Mouse (Mus musculus) frontal cortex, postnatal 14 days (tissue): Measurements from ENCODE around the gene Apmap.
"Not testable (repeated sequence)": the region's sequence is repeated elsewhere in the genome, so short reads cannot be mapped to it uniquely, and the experiment has no call there.

Source experiments
- DNase-seq, 2 experiments: peaks; one replicate each; pipeline ENCODE4 v3.0.0; 2022; ENCODE audit warnings: low spot score in 2 of 2

Apmap gene

DNA sequence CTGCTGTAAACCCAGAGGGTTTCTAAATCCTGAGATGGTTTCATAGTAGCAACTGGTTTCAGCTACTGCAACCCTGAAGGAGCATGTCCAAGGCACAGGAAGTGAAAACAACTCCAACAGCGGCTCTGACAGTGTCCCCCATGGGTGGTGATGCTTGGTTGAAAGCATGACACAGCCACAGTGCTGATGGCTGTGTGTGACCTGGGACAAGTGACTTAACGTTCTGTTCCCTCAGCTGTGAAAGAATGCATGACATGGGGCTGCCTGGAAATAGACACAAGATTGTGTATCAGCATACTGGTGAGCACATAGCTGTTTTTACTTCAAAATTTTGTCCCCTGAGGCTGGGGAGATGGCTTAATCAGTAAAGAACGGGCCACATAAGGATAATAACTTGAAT lies 13.3 kb upstream of the Apmap start:
- no peak for DNase-seq

DNA sequence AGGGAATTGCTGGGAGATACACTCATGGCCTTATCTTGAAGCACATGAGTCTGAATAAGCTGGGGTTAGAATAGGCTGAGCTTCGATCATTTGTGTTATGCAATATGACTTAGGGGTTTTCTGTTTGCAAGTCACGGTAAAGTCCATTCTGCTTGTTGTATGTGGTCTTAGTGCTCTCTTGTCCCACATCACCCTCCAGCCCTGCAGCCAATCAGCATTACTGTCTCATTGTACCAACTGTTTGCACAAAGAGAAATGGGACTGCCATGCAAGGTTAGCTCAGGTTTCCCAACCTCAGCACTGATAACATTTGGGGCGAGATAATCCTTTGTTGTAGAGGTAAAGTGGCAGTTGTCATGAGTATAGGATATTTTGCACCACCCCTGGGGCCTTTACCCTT lies 1.7 kb upstream of the Apmap start:
- no peak for DNase-seq

DNA sequence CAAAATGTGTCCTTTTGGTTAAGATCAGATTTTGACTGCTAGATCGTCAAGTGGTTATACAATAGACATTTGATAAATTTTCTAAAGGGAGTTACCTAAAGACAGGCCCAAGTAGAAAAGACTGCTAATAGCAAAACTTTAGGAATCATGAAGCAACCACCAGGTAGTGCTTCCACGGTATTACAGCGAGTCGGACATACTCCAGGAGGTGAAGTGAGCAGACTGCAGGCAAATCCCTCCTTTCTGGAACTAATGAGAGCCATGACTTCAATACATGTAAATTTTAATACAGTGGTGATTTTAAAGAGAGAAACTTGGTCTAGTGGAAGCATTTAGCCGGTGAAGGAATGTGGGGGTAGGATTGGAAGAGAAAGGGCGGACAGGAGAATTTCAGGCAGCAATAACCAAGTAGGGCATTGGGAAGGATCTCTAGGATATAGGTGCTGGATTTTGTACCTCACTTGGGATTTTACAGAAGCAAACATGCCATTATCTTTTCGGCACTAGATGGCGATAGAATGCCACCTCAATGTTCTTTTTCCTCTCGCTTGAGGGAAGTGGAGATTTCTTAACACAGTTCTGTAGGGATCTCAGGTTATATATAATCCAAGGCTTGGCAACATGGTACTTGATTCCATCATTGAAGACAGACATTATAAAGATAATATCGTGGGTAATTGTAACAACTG lies 649 bp upstream of the Apmap start:
- peak in 1 of 2 experiments; percentile 62 for DNase-seq

DNA sequence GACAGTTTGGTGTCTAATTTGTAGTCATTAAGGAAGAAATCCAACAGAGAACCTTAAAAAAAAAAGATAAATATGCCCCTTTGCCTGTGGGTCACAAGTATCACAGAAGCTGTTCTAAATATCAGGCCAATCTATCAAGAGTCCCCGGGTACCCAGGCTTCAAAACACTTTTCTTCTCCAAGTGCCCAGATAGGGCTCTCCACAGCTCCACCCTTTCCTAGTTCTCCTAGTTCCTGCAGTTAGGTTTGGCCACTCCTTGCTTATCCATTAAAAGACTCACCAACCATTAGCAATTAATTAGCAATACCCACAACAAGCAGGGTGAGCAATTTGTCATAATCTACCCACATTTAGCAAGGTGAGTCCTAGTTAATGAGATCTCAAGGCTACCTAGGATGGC lies 1.3 kb downstream of the Apmap start:
- no peak for DNase-seq

DNA sequence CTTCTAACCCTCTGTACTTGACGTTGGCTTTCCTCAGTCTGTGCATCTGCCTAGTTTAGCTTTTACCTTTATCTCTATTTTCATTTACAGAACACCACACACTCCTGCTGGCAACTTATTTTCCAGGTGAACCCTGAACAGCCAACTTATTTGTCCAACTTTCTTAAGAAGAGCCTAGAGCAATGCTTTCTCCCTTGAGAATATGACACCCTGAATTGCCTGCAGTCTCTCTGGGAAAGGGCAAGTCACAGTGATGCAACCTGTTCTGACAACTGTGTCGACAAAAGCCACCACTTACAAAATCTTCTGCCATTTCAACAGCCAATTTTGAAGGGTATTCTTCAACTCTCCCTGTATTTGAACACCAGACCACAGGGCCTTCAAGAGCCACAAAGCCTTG lies 3.6 kb downstream of the Apmap start:
- DNase-seq, result no peak

DNA sequence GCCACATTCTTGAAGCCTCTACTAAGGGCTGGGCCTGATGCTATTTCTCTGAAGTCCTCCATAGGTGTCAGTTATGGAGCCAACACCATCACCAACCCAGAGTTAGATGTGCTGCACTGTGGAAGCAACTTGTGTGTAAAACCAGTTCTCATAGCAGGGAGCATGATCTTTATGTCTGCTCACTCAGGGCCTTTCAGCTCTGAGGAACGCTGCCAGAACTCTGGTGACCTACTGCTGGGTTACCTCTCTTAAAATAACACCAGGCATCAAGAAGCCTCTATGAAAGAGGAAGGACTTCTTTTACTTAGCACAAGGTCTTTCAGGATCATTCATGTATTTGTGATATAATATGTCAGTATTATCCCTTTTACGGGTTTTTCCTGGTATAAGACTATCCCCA lies 6.2 kb downstream of the Apmap start:
- no peak for DNase-seq

DNA sequence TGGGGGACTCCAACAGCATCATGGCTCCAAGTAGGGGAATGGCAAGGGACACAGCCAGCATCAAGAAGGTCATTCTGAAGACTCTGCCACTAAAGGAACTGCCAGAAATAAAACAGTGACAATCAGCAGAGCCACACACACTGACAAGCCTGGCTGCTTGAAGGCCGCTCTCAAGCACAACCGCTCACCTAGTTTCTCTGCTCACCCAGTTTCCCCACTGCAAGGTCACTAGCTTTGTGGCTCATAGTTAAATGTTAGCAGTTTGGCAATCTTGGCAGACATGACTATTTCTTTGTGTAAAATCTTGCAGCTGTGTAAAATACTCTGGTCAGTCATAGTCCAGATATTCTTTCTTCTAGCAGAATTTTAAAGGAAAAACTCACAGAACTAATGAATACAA lies 8.1 kb downstream of the Apmap start:
- no peak for DNase-seq

DNA sequence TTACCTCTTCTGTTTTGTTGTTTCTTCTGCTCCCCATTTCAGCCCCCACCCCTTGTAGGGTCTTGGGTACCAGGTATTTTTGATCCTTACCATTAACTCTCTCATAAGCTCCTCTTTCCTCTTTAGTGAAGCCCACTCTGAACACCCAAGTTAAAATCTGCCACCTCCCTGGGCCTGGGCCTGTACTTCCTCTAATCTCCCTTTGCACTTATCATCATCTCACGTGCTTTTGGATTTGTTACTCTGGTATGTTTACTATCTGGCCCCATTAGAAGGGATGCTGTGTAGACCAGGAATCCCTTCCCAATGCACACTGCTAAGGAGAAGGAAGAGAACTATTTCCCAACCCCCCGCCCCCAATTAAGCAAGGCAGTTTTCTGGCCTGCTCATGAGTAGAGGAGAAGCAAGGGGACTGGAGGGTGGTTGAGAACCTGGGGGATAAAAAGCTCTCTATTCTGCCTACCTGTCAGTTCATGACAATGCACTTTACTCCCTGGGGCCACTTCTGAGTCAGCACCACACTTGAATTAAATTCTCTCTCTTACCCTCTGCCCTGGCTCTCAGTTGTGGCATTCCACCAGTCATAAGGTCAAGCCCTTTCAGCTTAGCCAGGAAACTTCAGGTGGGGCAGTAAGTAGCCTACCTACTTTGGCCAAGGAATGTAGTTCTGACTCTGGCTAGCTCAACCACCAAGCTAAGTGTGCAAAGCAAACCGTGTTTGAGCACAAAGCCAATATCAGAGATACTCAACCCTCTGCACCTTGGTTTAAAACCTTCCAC lies 12.8 kb downstream of the Apmap start:
- no peak for DNase-seq

DNA sequence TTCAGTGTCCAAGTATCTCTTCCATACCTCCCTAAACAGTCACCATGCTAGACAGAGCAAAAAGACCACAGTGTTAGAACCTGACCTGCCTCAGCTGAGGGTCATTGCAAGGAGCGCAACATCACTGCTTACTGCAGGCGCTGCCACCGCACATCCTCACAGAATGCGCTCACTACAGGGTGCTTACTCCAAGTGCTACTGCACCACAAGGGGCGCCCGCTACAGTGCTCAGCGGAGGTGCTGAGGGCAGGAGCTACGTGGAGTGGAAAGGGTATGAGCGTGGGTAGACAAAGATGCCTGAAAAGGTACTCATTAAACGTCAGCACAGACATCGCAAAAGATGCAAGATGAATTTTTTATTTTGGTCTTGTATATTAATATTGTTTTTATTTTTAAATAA lies 19.3 kb downstream of the Apmap start:
- DNase-seq, result no peak

DNA sequence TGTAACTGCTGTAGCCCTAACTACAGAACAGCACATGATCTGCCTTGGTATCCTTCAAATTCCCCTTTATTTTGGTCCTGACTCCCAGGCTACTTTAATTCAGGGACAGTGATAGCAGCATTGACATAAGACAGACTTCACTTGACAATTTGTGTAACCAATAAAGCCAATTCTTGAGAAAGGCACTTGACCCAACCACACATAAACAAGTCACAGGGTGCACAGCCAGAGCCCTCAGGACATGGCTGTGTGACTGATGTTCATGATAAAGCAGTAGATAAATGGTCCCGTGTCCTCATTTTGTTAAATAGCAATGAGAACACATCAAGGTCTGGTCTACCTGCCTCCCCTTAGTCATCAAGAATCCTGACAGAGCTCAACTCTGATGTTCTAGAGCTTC lies 28.7 kb downstream of the Apmap start:
- no peak for DNase-seq

DNA sequence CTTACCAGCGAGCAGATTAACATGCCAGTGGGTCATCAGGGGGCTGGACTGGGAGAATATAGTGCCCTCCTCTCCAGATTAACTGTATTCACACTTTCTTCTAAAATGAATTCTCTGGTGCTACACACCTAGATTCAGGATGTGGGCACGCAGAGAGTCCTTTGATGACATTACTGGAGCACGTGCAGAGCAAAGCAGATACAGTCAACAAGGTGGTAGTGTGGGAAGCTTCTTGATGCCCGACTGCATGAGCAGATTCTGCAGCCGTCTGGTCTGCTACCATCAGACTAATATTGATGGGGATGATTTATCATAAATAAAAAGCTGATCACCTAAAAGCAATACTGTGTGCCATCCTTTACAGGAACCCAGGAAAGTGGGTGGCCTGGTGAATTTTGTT lies 29.8 kb downstream of the Apmap start:
- DNase-seq, result no peak

DNA sequence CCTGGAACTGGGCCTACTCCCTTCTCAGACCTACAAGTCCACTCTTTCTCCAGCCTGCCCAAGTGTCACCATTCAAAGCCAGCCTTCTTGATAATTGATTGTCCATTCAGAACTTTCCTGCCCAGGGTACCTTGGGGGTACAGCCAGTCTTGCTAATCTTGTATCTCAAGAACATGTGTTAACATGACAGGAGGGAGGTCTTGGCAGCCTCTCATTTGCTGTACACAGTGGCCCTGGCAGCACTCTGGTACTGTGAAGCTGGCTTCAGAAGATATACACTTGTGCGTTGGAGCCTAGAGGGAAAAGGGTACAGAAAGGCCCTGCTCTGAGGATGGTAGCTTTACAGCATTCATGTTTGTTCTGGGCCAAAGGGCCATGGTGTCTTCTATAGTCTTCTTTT lies 32.1 kb downstream of the Apmap start:
- no peak for DNase-seq

DNA sequence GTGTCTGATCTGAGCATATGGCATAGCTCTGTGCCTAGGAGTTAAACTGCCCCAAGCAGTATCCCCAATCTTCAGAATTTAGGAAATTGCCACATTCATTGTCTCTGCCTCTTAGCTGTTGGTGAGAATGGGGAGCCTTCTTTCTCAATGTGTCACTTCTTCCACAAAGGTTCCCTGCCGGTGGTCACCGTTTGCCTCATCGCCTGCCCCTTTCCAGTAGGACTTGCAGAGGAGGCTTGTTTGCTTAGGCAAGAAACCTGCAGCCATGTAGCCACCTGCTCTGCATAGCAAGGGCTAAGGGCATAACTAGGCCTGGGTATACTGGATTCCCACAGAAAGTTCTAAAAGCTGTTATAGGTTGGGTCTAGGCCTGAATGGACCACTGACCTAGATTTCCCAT lies 35.9 kb downstream of the Apmap start:
- DNase-seq, result no peak

DNA sequence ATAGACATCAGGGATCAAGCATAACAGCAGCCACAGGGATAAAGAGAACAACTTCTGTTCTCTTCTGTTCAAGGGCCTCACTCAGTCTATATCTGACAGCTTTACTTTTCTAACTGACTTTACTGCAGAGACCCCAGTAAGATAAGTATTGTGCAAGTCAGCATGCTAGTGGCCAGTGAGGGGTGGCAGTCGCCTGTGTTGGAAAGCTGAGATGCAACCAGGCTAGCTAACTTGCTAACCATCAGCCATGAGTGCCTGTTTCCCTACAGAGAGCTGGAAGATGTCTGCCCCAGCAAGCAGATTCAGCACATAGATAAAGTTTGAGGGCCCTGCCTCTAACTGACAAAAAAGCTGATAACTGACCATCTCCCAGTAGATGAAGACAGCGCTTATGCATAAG lies 37.6 kb downstream of the Apmap start:
- DNase-seq, result no peak

DNA sequence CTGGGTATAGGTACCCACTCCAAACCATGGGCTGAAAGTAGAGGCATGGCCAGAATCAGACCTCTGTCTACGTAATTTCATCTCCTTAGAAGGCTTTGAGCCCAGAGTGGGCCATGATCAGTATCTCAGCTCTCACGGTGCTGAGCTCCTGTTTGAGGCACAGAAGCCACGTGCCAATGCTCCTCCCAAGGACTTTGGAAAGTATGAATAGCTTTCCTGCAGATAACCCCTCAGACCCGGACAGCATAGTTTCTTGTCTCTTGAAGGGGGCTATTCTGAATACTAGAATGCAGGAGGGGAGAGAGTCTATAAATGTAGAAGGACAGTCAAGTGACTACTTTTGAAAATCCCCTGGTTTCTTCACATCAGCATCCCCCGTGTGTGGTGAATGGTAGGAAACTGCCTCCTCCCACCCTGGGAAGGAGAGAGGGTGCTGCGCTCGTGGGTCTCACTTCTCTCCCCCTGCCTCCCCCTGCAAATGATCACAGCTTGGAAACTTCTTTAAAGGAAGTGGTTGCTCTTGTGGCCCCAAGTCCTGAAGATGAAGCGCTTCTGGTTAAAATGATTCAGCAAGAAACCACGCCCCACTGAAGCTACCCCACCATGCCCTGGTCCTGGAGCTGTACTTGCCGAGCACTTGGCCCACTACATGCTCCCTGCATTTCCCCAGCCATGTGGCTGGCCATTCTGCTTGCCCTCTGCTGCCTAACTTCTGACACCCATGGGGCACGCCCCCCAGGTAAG lies 38.3 kb downstream of the Apmap start, which contains the start of gene Cst7:
TSS of gene Cst7 (plus strand) at position 569 of the 744 bp plus-strand sequence.
- DNase-seq, result no peak

DNA sequence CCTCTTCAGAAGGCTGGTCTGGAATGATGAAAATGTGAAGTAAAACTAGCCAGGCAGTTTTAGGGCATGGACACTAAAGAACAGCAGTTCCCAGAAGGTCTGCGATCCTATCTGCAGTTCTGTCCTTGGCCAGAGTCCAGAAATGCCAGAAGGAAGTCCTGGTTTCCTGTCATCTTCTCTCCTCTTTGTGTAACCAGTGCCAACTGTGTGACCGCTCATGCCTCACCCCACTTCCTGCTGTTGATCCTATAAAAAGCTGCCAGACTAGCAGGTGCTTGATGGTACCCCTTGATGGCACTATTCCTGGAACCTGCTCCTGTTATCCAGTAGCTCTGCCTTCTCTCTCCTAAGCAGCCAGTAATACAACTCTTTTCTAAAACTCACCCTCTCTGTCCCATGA lies 41.3 kb downstream of the Apmap start:
- DNase-seq, result no peak

DNA sequence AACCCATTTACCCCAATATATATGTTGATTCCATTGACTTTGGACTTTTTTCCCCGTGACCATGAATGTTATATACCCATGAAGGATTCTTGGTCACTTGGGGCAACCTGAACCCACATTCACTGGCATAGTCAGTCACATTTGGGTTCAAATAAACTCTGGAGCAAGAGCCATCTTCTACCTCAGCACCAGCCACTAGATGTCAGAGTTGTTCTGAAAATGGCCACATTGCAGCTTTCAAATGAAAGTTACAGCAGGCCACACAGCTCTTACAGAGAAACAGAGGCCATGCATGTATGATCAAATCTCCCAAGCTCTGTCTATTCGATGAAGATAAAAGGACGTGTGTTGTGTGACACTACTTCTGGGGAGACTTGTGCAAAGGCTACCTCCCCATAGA lies 49.8 kb downstream of the Apmap start:
- no peak for DNase-seq

DNA sequence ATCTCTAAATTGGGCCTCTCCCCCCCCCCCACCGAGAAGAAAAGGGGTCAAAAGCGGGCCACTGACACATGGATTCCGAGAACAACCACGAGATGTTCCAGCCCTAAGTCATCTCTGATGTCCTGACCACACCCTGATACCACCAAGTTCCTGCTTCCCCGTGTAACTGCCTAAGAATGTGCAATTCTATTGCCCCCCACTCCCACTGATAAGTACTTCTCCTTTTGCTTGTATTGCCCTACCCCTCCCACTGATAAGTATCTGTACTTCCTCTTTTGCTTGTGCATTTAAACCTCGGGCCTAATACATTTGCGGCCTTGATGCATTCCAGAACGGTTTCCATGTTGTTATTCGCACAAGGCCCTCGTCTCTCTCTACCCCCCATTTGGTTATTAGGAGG lies 58.8 kb downstream of the Apmap start:
- not testable (repeated sequence) for DNase-seq
